Mouse (Mus musculus): Measurements from ENCODE around the gene Lag3.

DNA sequence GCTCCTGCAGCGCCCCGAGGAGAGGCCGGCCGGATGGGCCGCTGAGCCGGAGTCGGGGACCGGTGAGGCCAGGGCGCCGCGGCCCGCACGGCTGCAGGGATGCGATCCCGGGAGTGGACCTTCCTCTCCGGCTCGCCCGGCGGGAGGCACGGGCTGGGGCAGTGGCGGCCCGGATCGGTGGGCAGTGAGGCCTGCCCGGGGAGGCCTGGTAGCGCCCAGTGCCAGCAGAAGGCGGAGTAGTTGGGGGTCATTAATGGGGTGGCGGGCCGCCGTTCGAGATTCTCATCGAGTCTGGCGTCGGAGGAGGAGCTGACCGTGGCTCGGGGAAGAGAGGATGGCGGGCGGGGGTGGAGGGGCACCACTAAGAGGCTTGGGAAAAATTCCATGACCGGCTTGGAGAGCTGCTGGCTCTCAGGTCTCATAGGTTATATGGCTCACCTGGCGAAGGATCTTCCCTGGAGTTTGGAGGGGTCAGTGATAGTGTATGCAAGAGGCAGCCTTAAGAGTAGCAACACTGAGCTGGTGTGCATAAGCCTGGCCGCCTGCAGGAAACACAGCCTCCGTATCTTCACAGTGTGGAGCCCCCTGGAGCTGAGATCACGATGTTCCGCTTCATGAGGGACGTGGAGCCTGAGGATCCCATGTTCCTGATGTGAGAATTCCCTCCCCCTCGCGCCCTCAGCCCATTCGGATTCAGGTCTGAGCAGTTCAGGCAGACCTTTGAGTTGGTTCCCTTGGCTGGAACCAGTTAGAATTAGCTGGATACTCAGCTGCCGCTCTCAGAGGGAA lies 20.2 kb upstream of the Lag3 start:
- TF ChIP-seq CTCF (IDR thresholded peaks at IDR 0.05; ENCODE audit: low read depth) (peak; percentile 53), EP300 (IDR thresholded peaks at IDR 0.05; ENCODE audit: low read depth) (no peak)
